Mouse (Mus musculus): ENCODE results near the gene Myo1b.

GRCm38 (mm10) chr1:51736822-51737221 lies 179.0 kb downstream of the Myo1b start:
- TF ChIP-seq POLR2A (IDR thresholded peaks at IDR 0.05; ENCODE audit: insufficient read depth, low read depth, low read length): no peak
- TF ChIP-seq CTCF (IDR thresholded peaks at IDR 0.05): no peak
- no peak for TF ChIP-seq EP300 (IDR thresholded peaks at IDR 0.05; ENCODE audit: insufficient read depth, low read depth, low read length)
